Mouse (Mus musculus): ENCODE data around the gene Gng5. TPM values are rescaled to one million over a fixed set of nuclear protein-coding genes. Genes with fewer than 3 reads are reported as not detected.

Gene Gng5
- polyA plus RNA-seq (2014; fragmentation: Illumina TruSeq; extraction: RNeasy Lipid Tissue Mini Kit (QIAGEN cat#74804); ENCODE audit: low read depth, low replicate concordance) = 985 TPM

GRCm38 (mm10) chr3:146499431-146500002, at the start of gene Gng5, which contains the start of gene Spata1:
Gene Gng5 (plus strand): TSS chr3:146499807.
Gene Spata1 (minus strand): TSS chr3:146499753.

DNA sequence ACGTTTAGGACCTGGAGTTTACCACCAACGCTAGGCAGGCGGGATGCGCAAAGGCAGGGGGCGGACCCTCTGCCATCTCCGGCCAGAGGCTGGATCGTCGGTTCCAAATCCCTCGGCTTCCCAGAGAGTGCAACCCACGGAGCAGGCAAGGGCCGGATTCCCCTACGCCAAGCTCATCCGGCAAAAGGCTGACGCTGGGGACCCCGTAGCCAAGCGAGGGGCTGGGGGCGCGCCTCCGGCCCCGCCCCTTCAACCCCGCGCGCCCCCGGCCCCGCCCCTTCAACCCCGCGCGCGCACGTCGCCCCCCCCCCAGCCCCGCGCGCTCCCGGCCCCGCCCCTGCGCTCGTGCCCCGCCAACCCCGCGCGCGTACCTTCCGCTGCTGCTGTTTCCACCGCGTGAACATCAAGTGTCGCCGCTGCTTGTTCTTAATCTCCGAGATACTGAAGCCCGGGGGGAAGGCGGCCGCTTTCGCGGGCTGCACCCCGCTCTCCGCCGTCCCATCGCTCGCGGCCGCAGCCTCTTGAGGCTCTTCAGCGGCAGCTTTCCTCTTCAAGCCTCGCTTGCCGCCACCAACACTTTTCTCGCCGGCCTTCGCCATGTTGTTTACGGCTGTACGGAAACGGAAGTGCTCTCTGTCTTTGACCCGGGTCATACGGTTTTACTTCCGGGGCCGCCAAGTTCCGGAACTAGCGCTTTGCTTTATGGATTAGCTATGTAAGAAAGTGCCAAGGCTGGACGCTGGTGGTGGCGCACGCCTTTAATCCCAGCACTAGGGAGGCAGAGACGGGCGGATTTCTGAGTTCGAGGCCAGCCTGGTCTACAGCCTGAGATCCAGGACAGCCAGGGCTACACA, 21.4 kb downstream of the Gng5 start, which contains the start of gene Rpf1:
Rpf1 (minus strand) TSS at position 632 of the 854 bp plus-strand sequence.

Other genes starting within 250 kb of the Gng5 start
- gene Ssx2ip, start 95.2 kb upstream of the Gng5 start, polyA plus RNA-seq (2014; fragmentation: Illumina TruSeq; extraction: RNeasy Lipid Tissue Mini Kit (QIAGEN cat#74804); ENCODE audit: low read depth, low replicate concordance) = 15.9 TPM
- gene Ctbs, start 50.0 kb upstream of the Gng5 start, polyA plus RNA-seq (2014; fragmentation: Illumina TruSeq; extraction: RNeasy Lipid Tissue Mini Kit (QIAGEN cat#74804); ENCODE audit: low read depth, low replicate concordance) = 35.3 TPM
- 8.5 TPM for gene Spata1, start 54 bp upstream of the Gng5 start, polyA plus RNA-seq (2014; fragmentation: Illumina TruSeq; extraction: RNeasy Lipid Tissue Mini Kit (QIAGEN cat#74804); ENCODE audit: low read depth, low replicate concordance)
- 116 TPM for gene Rpf1, start 21.6 kb downstream of the Gng5 start, polyA plus RNA-seq (2014; fragmentation: Illumina TruSeq; extraction: RNeasy Lipid Tissue Mini Kit (QIAGEN cat#74804); ENCODE audit: low read depth, low replicate concordance)
- gene Uox, start 70.6 kb downstream of the Gng5 start, polyA plus RNA-seq (2014; fragmentation: Illumina TruSeq; extraction: RNeasy Lipid Tissue Mini Kit (QIAGEN cat#74804); ENCODE audit: low read depth, low replicate concordance) = not detected
- gene Dnase2b, start 115.8 kb downstream of the Gng5 start, polyA plus RNA-seq (2014; fragmentation: Illumina TruSeq; extraction: RNeasy Lipid Tissue Mini Kit (QIAGEN cat#74804); ENCODE audit: low read depth, low replicate concordance) = not detected
- gene 4930503B20Rik, start 151.5 kb downstream of the Gng5 start, polyA plus RNA-seq (2014; fragmentation: Illumina TruSeq; extraction: RNeasy Lipid Tissue Mini Kit (QIAGEN cat#74804); ENCODE audit: low read depth, low replicate concordance) = not detected
- gene Samd13, start 185.8 kb downstream of the Gng5 start, polyA plus RNA-seq (2014; fragmentation: Illumina TruSeq; extraction: RNeasy Lipid Tissue Mini Kit (QIAGEN cat#74804); ENCODE audit: low read depth, low replicate concordance) = 1.1 TPM